Mouse (Mus musculus) cortical plate, adult 2 months (tissue): ENCODE data around the gene Cenpm.

Experiments
- CTCF ChIP-seq: fragments of 200-500 bp; IDR thresholded peaks from 2 replicates; pipeline ENCODE4 v1.5.1; 2011; ENCODE audit warnings: mild to moderate bottlenecking, control low read depth, low read length; ENCODE audit not compliant: insufficient read depth; ENCODE audit errors: extremely low read depth
- POLR2A ChIP-seq: fragments of 200-500 bp; IDR thresholded peaks from 2 replicates; pipeline ENCODE4 v1.6.1; 2011; ENCODE audit warnings: mild to moderate bottlenecking, low read length, control low read depth; ENCODE audit not compliant: insufficient read depth; ENCODE audit errors: extremely low read depth

DNA sequence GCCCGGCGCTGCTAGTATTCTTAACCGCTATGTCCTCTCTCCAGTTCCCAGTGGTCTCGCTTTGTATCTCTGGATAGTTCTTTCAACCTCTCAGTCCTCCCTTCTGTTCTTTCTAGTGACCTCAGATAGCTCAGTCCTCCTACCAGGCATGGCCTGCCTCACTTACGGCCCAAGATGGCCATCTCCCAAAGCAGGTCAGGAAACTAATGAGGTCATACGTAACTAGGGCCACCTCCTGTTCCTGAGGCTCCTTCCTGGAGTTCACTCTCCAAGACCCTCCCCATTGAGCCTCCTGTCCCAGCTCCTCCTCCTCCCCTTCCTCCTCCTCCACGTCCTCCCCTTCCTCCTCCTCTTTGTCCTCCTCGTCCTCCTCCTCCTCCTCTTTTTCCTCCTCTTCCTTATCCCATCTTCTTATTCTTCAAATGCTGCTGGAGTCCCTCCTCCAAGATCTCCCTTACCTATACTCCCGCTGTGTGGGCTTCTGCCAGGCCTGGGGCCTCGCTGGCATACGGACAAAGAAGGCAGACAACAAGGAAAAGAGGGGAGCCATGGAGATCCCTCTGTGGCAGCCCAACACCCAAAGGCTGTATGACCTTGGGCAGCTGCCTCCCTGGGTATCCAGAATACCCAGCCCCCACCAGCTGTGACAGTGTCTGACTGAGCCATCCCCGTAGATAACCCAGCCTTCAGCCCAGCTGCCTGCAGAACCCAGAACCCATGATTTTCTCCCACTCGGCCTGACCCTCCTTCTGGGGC is 35.1 kb downstream of the Cenpm start:
- TF ChIP-seq POLR2A: no peak
- TF ChIP-seq CTCF: no peak
